Mouse (Mus musculus) large intestine, adult 2 months (tissue): ENCODE measurements around the gene Pkn1. TPM values are rescaled to one million over a fixed set of nuclear protein-coding genes. Genes with fewer than 3 reads are reported as not detected.
A peak's percentile ranks its signal among the peaks of the same experiment; 100 is the strongest.

Source experiments
- DNase-seq: peaks from one replicate; pipeline ENCODE4 v3.0.0-alpha.2; 2012; ENCODE audit warnings: low read depth, low spot score
- WGBS: fragments of 180-500 bp; shearing (Covaris S2); methylation state at CpG from one replicate; pipeline ENCODE4 v1.1.7; 2018; 5-methylcytosine and 5-hydroxymethylcytosine counted together
- polyA plus RNA-seq: library from polyadenylated mRNA; depleted of rRNA; stranded (reverse); fragments of >200 nt; gene quantifications from 2 replicates; pipeline ENCODE4 v1.2.3, GENCODE M21; 2012

Pkn1 gene
- polyA plus RNA-seq, 1 experiment, result 87.2 TPM

- DNase-seq, result no peak
- WGBS, result 44% methylated on average over 17 of the region's 17 CpGs
Observed at GRCm38 (mm10) chr8:83695351-83696106, 3.5 kb downstream of the Pkn1 start.

- 32% methylated on average over 11 of the region's 11 CpGs for WGBS
- DNase-seq, result no peak
Observed at GRCm38 (mm10) chr8:83694369-83695160, 4.4 kb downstream of the Pkn1 start.

- 67% methylated on average over 10 of the region's 10 CpGs for WGBS
- DNase-seq, result no peak
Observed at GRCm38 (mm10) chr8:83693609-83694236, 5.3 kb downstream of the Pkn1 start.

GRCm38 (mm10) chr8:83689264-83689663 is 9.7 kb downstream of the Pkn1 start:
- DNase-seq, result no peak
- WGBS, result 94% methylated on average over 6 of the region's 6 CpGs

- WGBS, result 98% methylated on average over 9 of the region's 9 CpGs
- no peak for DNase-seq
Observed at GRCm38 (mm10) chr8:83684517-83684916, 14.5 kb downstream of the Pkn1 start.

GRCm38 (mm10) chr8:83681099-83681498 is 17.9 kb downstream of the Pkn1 start:
- no peak for DNase-seq
- 66% methylated on average over 6 of the region's 6 CpGs for WGBS

GRCm38 (mm10) chr8:83680603-83681002 is 18.4 kb downstream of the Pkn1 start:
- DNase-seq, result no peak
- WGBS, result 78% methylated on average over 5 of the region's 5 CpGs

GRCm38 (mm10) chr8:83679866-83680265 is 19.1 kb downstream of the Pkn1 start:
- DNase-seq, result no peak
- WGBS, result 91% methylated on average over 12 of the region's 12 CpGs

- DNase-seq, result no peak
- WGBS, result 95% methylated on average over 5 of the region's 5 CpGs
Observed at GRCm38 (mm10) chr8:83674497-83674896, 24.5 kb downstream of the Pkn1 start.

GRCm38 (mm10) chr8:83672936-83673335 is 26.0 kb downstream of the Pkn1 start:
- DNase-seq, result no peak
- WGBS, result 61% methylated on average over 5 of the region's 5 CpGs

- WGBS, result 81% methylated on average over 16 of the region's 16 CpGs
- DNase-seq, result no peak
Observed at GRCm38 (mm10) chr8:83669013-83669412, 30.0 kb downstream of the Pkn1 start.

- WGBS, result 34% methylated on average over 80 of the region's 80 CpGs
- no peak for DNase-seq
Observed at GRCm38 (mm10) chr8:83668010-83668916, 30.7 kb downstream of the Pkn1 start.

GRCm38 (mm10) chr8:83667526-83667925 is 31.5 kb downstream of the Pkn1 start:
- DNase-seq, result no peak
- WGBS, result 80% methylated on average over 10 of the region's 10 CpGs

- WGBS, result 85% methylated on average over 3 of the region's 3 CpGs
Observed at GRCm38 (mm10) chr8:83666866-83667234, 32.1 kb downstream of the Pkn1 start.

GRCm38 (mm10) chr8:83665969-83666865 is 32.8 kb downstream of the Pkn1 start, which contains the start of gene Ptger1:
Gene Ptger1 (plus strand): TSS chr8:83666678.
- no peak for DNase-seq
- WGBS, result 11% methylated on average over 14 of the region's 14 CpGs

More at GRCm38 (mm10) chr8:83666866-83667234, 32.1 kb downstream of the Pkn1 start:
- DNase-seq, result no peak

GRCm38 (mm10) chr8:83664931-83665625 is 33.9 kb downstream of the Pkn1 start:
- 48% methylated on average over 2 of the region's 2 CpGs for WGBS
- DNase-seq, result no peak

- 85% methylated on average over 13 of the region's 13 CpGs for WGBS
- no peak for DNase-seq
Observed at GRCm38 (mm10) chr8:83664096-83664495, 34.9 kb downstream of the Pkn1 start.

GRCm38 (mm10) chr8:83662421-83662826 is 36.6 kb downstream of the Pkn1 start:
- 6% methylated on average over 4 of the region's 4 CpGs for WGBS
- peak; percentile 71 for DNase-seq
